22 mouse cellular contexts compared by ENCODE assay signal in genomic region chr1:89650557-89650956, GRCm38 (mm10).
DNase-seq lines count a peak whose midpoint lies in the region; ATAC-seq and TF ChIP-seq lines count a peak whose summit lies in the region.
"Had no signal": no experiment of that assay in that cellular context is flagged by ENCODE, and none has a peak within 500 bp of the region (broad histone marks: within the 10 kb centered on the region; RNA-seq: fewer than 3 reads in every experiment).

No protein-coding gene starts in this region.

- H3K4me3 ChIP-seq in liver, adult 2 months (ENCODE audit: insufficient read depth, low read depth, low read length), result no peak overlapping the region
- H3K4me3 ChIP-seq in liver, postnatal 0 days (ENCODE audit: low read depth, low read length), result no peak overlapping the region
- H3K4me3 ChIP-seq: embryonic facial prominence, embryonic 13.5 days; embryonic facial prominence, embryonic 15.5 days; erythroblast, embryonic 14.5 days; forebrain, embryonic 10.5 days; forebrain, embryonic 12.5 days had no signal

- no peak overlapping the region for H3K4me2 ChIP-seq in liver, postnatal 0 days (ENCODE audit: low read depth, low read length)
- H3K4me2 ChIP-seq: embryonic facial prominence, embryonic 13.5 days; embryonic facial prominence, embryonic 15.5 days; forebrain, embryonic 12.5 days had no signal

- no peak for TF ChIP-seq CTCF in liver, adult 2 months (IDR thresholded peaks at IDR 0.05; ENCODE audit: low read depth, low read length)
- no peak for TF ChIP-seq CTCF in liver, postnatal 0 days (IDR thresholded peaks at IDR 0.05; ENCODE audit: low read depth)

- 51% methylated on average over 7 of the region's 7 CpGs for WGBS in liver, adult 2 months
- WGBS in liver, postnatal 0 days (ENCODE audit: insufficient replicate concordance), result 82% methylated on average over 7 of the region's 7 CpGs

- H3K9me3 ChIP-seq in liver, postnatal 0 days (ENCODE audit: low read length), result no peaks in the 10 kb centered on the region
- H3K9me3 ChIP-seq: embryonic facial prominence, embryonic 13.5 days; embryonic facial prominence, embryonic 15.5 days; forebrain, embryonic 10.5 days; forebrain, embryonic 12.5 days had no signal

- no peak for TF ChIP-seq EP300 in liver, postnatal 0 days (IDR thresholded peaks at IDR 0.05; ENCODE audit: low read depth)

- H3K9ac ChIP-seq in liver, adult 2 months (ENCODE audit: low read depth, low read length), result no peak overlapping the region
- H3K9ac ChIP-seq in liver, postnatal 0 days (replicated peaks), result no peak overlapping the region
- H3K9ac ChIP-seq: embryonic facial prominence, embryonic 13.5 days; embryonic facial prominence, embryonic 15.5 days; forebrain, embryonic 12.5 days had no signal

- H3K27me3 ChIP-seq in liver, adult 2 months (ENCODE audit: control insufficient read depth, insufficient read depth, low read length), result no peaks in the 10 kb centered on the region
- H3K27me3 ChIP-seq in liver, postnatal 0 days (ENCODE audit: insufficient read depth, low read length), result no peaks in the 10 kb centered on the region
- H3K27me3 ChIP-seq: embryonic facial prominence, embryonic 13.5 days; embryonic facial prominence, embryonic 15.5 days had no signal

- peak; percentile 35 for DNase-seq in liver, adult 2 months (ENCODE audit: extremely low read depth, low read depth, low spot score)
- DNase-seq in liver, postnatal 0 days, result no peak
- peak; percentile 26 for DNase-seq in lung, postnatal 36 days
- DNase-seq in lung, postnatal 10 days, result no peak
- DNase-seq in right cerebral cortex, postnatal 14 days, result peak; percentile 53
- no peak for DNase-seq in right cerebral cortex, postnatal 25 days
- DNase-seq: adrenal gland, adult 2 months; adrenal gland, postnatal 10 days; adrenal gland, postnatal 25 days; cerebellum, adult 11 months; cerebellum, adult 18-20 months; cerebellum, adult 8-10 months; cerebellum, adult 9-11 months; cerebellum, postnatal 14 days; cerebellum, postnatal 36 days; embryo, embryonic 11 days had no signal

- no peaks in the 10 kb centered on the region for H3K36me3 ChIP-seq in liver, adult 2 months (ENCODE audit: control insufficient read depth, insufficient read depth, low read length)
- no peaks in the 10 kb centered on the region for H3K36me3 ChIP-seq in liver, postnatal 0 days (replicated peaks; ENCODE audit: insufficient read depth, low read length)
- H3K36me3 ChIP-seq: embryonic facial prominence, embryonic 13.5 days; embryonic facial prominence, embryonic 15.5 days; forebrain, embryonic 12.5 days had no signal

- TF ChIP-seq POLR2A in liver, adult 2 months (IDR thresholded peaks at IDR 0.05; ENCODE audit: extremely low read depth, insufficient read depth, low read length), result no peak

- H3K27ac ChIP-seq in liver, adult 2 months (replicated peaks; ENCODE audit: insufficient read depth, low read depth, low read length), result no peak overlapping the region
- no peak overlapping the region for H3K27ac ChIP-seq in liver, postnatal 0 days (ENCODE audit: low read depth)
- H3K27ac ChIP-seq: embryonic facial prominence, embryonic 13.5 days; embryonic facial prominence, embryonic 15.5 days; forebrain, embryonic 10.5 days; forebrain, embryonic 12.5 days had no signal

- no peak for ATAC-seq in liver, postnatal 0 days
- ATAC-seq: forebrain, embryonic 14.5 days had no signal

- no peaks in the 10 kb centered on the region for H3K79me2 ChIP-seq in liver, adult 2 months (ENCODE audit: control insufficient read depth, insufficient read depth, low read length)

- H3K4me1 ChIP-seq in liver, adult 2 months (ENCODE audit: control insufficient read depth, insufficient read depth, low read length), result peaks cover 17% of the 10 kb centered on the region
- H3K4me1 ChIP-seq in liver, postnatal 0 days (ENCODE audit: insufficient read depth), result no peaks in the 10 kb centered on the region
- H3K4me1 ChIP-seq: embryonic facial prominence, embryonic 13.5 days; embryonic facial prominence, embryonic 15.5 days had no signal

Comparison
In these comparisons a context has a peak if more than half of its experiments do, and no peak if none do; other contexts are left out.
1. DNase-seq: peak in liver, adult 2 months (single experiment), lung, postnatal 36 days (single experiment) and right cerebral cortex, postnatal 14 days (single experiment); none in liver, postnatal 0 days (single experiment), lung, postnatal 10 days (single experiment) and right cerebral cortex, postnatal 25 days (single experiment).